Mouse (Mus musculus): ENCODE data around the gene Rab43.

- TF ChIP-seq CTCF (IDR thresholded peaks at IDR 0.05; ENCODE audit: insufficient read depth, low read depth, low read length) (no peak), POLR2A (IDR thresholded peaks at IDR 0.05; ENCODE audit: insufficient read depth, low read depth, low read length) (no peak)
These were observed 48.3 kb downstream of the Rab43 start for GRCm38 (mm10) chr6:87763376-87764280.

Measured in olfactory bulb, adult 2 months (tissue).